Mouse (Mus musculus) Patski (cell line): Measurements from ENCODE around the gene Slc41a2. TPM values are rescaled to one million over a fixed set of nuclear protein-coding genes. Genes with fewer than 3 reads are reported as not detected.

ENCODE experiments used
- ATAC-seq: fragments of 100-300 bp; one replicate; pipeline ENCODE4 v1.8.0; 2021
- CTCF ChIA-PET: fragments of 350-600 bp; sonication (Branson Sonifier 250); formaldehyde crosslinking; loops from one replicate; lab custom pipeline; 2022; ENCODE audit warnings: inconsistent platforms; lab: Charles Lee
- POLR2A ChIA-PET: fragments of 350-600 bp; sonication (Branson Sonifier 250); formaldehyde crosslinking; loops from one replicate; lab custom pipeline; 2022; ENCODE audit warnings: antibody characterized with exemption, inconsistent platforms; lab: Charles Lee
- DNase-seq: peaks from one replicate; pipeline ENCODE4 v3.0.0-alpha.2; 2011; ENCODE audit warnings: low read depth, low spot score
- H3K27me3 ChIP-seq: fragments of 371-371 bp; one replicate; pipeline ENCODE4 v1.5.1; 2021
- CTCF ChIP-seq: fragments of 100-300 bp; IDR thresholded peaks from one replicate; pipeline ENCODE4 v1.5.1; 2021
- in situ Hi-C: fragments of 300-500 bp; cut with MboI; formaldehyde crosslinking; loops from 3 replicates; pipeline ENCODE4 v1.11.1; 2018; ENCODE audit warnings: low pct_unique_long_range_greater_than_20kb, mixed read lengths
- polyA plus RNA-seq: library from polyadenylated mRNA; unstranded; gene quantifications from one replicate; pipeline ENCODE4 v1.2.3, GENCODE M21; 2021

Slc41a2 gene
- polyA plus RNA-seq, 1 experiment from 2014 or later: 30.0 TPM

DNA sequence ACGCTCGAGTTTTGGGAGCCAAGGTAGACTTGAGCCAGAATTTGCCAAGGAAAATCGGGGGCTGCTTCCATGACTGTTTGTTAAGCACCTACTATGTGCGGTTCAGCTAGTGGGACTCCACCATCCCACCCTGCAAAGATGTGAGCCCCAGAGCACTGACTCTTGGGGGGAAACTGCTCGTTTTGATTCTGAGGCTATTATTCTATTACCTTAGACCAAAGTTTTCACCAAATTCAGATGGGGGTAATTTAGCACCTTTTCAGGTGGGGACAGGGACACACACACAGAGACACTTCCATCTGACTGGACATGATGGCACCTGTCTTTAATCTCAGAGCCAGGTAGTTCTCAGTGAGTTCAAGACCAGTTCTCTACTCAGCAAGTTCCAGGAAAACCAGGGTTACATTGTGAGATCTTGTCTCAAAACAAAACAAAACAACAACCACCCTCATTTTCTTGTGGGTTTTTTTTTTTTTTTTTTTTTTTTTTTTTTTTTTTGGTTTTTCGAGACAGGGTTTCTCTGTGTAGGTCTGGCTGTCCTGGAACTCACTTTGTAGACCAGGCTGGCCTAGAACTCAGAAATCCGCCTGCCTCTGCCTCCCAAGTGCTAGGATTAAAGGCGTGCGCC, 403 bp upstream of the Slc41a2 start:
- TF ChIP-seq CTCF: no peak
- DNase-seq: no peak
- ChIA-PET POLR2A (interaction anchor here (0.7 kb wide), 1 partner anchor 17 kb away, joined by 7 read pairs; no protein-coding TSS in a partner anchor), CTCF (interaction anchor here (1.1 kb wide), 1 partner anchor 16 kb away, joined by 3 read pairs; no protein-coding TSS in a partner anchor)
- ATAC-seq: no peak
- in situ Hi-C loops: no loop called here
- H3K27me3 ChIP-seq: no peaks in the 10 kb centered on the region

DNA sequence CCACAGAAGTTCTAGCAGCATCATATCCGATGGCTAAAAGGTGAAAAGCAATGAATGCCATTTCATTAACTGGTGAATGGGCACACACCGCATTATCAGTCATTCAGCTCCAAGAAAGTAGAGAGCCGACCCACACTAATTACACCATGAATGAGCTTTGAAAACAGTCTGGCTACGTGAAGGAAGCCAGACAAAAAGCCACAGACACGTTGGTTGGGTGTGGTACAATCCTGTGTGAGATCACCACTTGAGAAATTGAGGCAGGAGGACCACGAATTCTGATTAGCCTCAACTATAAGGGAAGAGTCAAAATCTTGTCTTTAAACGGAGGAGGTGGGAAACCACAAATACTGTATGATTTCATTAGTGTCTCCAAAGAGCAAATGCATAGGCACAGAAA, 1.3 kb downstream of the Slc41a2 start:
- POLR2A ChIA-PET: interaction anchor here (0.8 kb wide), 1 partner anchor 11 kb away, joined by 3 read pairs; no protein-coding TSS in a partner anchor
- no peaks in the 10 kb centered on the region for H3K27me3 ChIP-seq
- CTCF ChIA-PET: interaction anchor here (0.9 kb wide), 1 partner anchor 13 kb away, joined by 3 read pairs; no protein-coding TSS in a partner anchor
- in situ Hi-C loops: no loop called here
- TF ChIP-seq CTCF: no peak
- DNase-seq: no peak
- ATAC-seq: no peak

DNA sequence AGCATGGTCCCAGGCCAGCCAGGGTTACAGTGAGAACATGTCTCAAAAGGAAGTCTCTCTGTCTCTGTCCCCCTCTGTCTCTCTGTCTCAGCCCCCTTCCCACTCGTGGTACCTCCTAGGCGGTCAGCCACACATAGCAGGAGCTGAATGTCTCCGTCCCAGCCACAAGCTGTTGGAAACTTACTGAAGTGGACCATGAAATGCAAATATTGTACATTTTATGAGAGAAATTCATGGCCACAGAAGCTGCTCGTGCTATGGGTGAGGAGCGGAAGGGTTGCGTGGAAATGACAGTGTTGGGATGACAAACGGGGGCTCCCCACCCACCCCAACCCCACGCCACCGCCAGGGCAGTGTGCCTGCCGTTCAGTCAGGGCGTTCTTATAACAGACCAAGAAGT, 5.1 kb downstream of the Slc41a2 start:
- DNase-seq (no peak), ATAC-seq (no peak)
- no peaks in the 10 kb centered on the region for H3K27me3 ChIP-seq
- ChIA-PET POLR2A (no interaction called here), CTCF (no interaction called here)
- no peak for TF ChIP-seq CTCF
- in situ Hi-C loops: no loop called here

DNA sequence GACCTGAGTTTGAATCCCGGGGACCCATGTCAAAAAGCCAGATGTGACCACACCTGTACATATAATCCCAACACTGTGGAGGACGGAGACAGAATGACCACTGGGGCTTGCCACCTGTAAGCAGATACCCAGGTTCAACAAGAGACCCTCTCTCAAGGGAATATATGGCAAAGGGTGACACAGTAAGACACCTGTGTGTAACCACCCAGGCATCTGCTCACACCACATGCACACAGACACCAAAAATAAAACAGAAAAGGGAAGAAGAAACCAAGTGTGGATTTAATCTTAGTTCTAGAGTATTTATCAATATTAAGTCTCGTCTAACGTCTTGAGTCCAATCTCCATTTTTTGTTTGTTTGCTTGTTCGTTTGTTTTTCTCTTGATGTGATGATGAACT, 5.9 kb downstream of the Slc41a2 start:
- ATAC-seq (no peak), DNase-seq (no peak)
- in situ Hi-C loops: no loop called here
- POLR2A ChIA-PET: no interaction called here
- no peaks in the 10 kb centered on the region for H3K27me3 ChIP-seq
- no peak for TF ChIP-seq CTCF
- CTCF ChIA-PET: no interaction called here

DNA sequence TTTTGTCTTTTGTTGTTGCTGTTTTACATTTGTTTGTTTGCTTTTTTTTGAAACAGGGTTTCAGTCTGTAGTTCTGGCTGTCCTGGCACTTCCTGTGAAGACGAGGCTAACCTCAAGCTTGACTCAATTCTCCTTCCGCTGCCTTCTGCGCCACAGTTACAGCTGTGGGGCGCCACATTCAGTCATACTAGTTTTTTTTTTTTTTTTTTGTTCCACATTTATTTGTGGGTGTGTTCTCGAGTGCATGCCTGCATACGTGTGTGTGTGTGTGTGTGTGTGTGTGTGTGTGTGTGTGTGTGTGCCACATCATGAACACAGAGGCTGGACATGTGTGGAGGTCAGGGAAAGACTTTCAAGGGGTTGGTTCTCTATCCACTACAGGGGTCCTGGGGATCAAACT, 7.3 kb downstream of the Slc41a2 start:
- ATAC-seq: no peak
- CTCF ChIA-PET: interaction anchor here (1.6 kb wide), 1 partner anchor 24 kb away, joined by 5 read pairs; no protein-coding TSS in a partner anchor
- no peak for TF ChIP-seq CTCF
- H3K27me3 ChIP-seq: no peaks in the 10 kb centered on the region
- POLR2A ChIA-PET: no interaction called here
- no peak for DNase-seq
- in situ Hi-C loops: no loop called here

DNA sequence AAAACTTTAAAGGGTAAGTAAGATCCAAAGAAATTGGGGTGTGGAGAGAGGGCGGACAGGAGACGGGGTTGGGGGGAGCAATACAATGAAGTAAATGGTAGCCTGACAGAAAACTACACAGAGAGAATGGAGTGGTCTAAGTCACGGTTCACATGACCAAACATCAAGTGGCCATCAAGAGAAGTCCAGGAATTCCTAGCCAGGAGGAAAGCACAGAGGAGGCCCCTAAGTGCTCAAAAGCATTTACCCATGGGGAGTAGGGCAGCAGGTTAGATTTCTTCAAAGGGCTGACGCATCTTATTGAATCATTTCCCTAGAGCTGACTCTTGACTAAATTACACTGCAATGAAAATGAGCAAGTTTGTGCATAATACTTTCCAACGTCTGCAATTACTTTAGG, 8.9 kb downstream of the Slc41a2 start:
- CTCF ChIA-PET: no interaction called here
- no peak for TF ChIP-seq CTCF
- in situ Hi-C loops: no loop called here
- ATAC-seq: no peak
- POLR2A ChIA-PET: no interaction called here
- no peaks in the 10 kb centered on the region for H3K27me3 ChIP-seq
- DNase-seq: no peak

DNA sequence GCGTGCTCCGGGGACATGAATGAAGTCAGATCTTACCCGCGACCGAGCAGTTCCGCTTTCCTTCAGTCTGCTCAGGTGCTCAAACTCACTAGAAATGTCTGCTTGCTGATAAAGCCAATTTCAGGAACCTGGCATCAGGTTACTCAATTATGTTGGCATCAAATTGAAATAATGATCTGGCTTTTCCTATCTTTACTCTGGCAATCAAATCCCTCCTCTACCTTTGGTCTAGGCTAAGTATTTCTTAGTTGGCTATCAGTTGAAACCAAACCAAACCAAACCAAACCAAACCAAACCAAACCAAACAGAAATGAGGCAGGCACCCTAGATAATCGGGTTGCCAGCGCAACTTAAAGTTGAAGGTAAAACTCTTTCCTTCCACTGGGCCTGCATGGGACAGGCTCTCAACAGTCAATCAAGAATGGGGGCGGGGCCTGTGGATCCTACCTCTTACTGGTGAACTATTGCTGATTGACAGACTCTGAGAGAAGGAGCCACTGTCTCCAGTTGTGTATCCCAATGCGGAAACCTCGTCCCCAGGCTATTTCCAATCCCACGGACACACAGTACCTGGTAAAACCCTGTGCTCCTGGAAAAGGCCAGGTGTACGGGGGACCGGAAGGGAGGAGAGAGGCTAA, 10.9 kb downstream of the Slc41a2 start:
- POLR2A ChIA-PET: no interaction called here
- in situ Hi-C loops: no loop called here
- no peak for TF ChIP-seq CTCF
- CTCF ChIA-PET: interaction anchor here (1.8 kb wide), 1 partner anchor 19 kb away, joined by 3 read pairs; no protein-coding TSS in a partner anchor
- DNase-seq: no peak
- H3K27me3 ChIP-seq: no peaks in the 10 kb centered on the region
- no peak for ATAC-seq

DNA sequence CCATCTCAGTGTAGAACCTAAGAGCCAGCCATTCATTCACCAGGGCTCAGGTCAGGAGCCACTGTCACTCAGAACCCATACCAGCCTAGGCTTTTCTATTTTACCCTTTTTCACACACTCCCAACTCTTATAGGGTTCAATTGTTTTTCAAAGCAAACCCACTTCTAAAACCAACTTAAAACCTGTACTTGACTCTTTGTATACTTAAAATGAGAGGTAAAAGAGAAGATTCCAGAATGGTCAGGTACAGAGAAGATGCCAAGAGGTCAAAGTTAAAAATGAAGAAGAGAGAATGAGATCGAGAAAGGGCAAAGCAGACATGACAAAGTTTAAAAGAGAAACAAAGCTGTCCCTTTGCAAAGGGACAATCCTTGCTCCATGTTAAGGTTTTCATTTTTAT, 11.8 kb downstream of the Slc41a2 start:
- CTCF ChIA-PET: no interaction called here
- POLR2A ChIA-PET: interaction anchor here (0.5 kb wide), 1 partner anchor 10 kb away, joined by 3 read pairs; no protein-coding TSS in a partner anchor
- ATAC-seq: no peak
- in situ Hi-C loops: no loop called here
- TF ChIP-seq CTCF: no peak
- H3K27me3 ChIP-seq: no peaks in the 10 kb centered on the region
- DNase-seq: no peak

DNA sequence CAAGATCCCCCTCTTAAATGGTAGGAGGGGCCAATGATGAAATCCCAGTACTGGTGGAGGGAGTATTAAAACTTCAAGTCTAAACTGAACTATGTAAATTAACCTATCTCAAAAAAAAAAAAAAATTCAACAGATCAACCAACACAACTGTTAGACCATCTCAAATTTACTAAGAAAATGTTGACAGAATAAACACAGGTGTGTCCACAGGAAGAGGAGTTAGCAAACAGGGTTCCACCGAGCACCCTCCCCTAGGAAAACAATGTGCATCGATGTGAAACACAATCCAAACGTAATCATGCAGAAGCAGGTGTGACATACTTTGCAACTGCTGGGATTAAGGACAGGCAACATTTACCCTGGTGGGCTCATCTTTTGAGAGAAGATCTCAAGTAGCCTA, 12.8 kb downstream of the Slc41a2 start:
- H3K27me3 ChIP-seq: no peaks in the 10 kb centered on the region
- no peak for TF ChIP-seq CTCF
- CTCF ChIA-PET: no interaction called here
- POLR2A ChIA-PET: interaction anchor here (1.1 kb wide), 1 partner anchor 8 kb away, joined by 4 read pairs; no protein-coding TSS in a partner anchor
- in situ Hi-C loops: no loop called here
- no peak for DNase-seq
- no peak for ATAC-seq

DNA sequence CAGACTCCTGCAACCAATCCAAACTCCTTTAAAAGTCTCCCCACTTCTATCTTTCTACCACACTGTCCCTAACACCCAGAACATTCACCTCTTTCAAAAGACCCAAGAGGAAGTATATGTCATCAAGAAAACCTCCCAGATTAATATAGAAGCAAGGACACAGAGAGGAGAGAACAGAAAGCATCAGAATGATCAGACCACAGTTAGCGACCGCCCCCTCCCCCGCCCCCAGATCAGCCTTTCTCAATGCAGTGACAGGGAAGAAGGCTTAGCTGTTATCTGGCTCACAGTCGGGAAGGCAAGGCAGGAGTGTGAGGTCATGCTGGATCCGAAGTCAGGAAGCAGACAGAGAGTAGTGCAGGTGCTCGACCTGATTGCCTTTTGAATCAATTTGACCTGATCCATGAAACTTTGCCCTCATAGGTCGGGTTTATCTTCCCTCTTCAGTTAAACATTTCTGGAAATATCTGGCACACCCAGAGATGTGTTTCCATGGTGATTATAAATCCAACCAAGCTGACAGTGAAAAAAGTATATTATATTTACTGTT, 15.1 kb downstream of the Slc41a2 start:
- POLR2A ChIA-PET: no interaction called here
- H3K27me3 ChIP-seq: no peaks in the 10 kb centered on the region
- CTCF ChIA-PET: interaction anchor here (1.2 kb wide), 1 partner anchor 13 kb away, joined by 3 read pairs; no protein-coding TSS in a partner anchor
- TF ChIP-seq CTCF: no peak
- DNase-seq: no peak
- ATAC-seq: no peak
- in situ Hi-C loops: no loop called here

DNA sequence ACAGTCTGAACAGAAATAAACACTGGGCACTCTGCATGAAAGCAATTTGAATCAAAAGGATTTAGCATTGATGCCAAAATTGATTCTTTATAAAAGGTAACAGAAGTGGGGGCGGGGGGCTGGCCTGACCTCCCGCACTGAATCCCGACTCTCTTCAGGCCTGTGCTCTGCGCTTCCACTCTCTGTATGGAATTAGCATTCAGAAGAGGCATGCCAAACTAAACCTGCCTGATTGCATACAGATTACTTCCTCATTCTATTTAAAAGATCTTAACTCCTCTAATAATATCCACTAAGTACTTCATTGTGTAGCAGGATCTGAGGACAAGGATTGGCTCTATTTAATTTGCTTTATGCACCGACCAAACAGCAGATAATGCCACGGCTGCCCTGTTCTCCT, 16.2 kb downstream of the Slc41a2 start:
- no peak for TF ChIP-seq CTCF
- DNase-seq: no peak
- ChIA-PET POLR2A (interaction anchor here (0.6 kb wide), 1 partner anchor 31 kb away, joined by 5 read pairs; no protein-coding TSS in a partner anchor), CTCF (interaction anchor here (1.1 kb wide), 1 partner anchor 9 kb away, joined by 3 read pairs; no protein-coding TSS in a partner anchor)
- ATAC-seq: no peak
- in situ Hi-C loops: no loop called here
- H3K27me3 ChIP-seq: no peaks in the 10 kb centered on the region
